Mouse (Mus musculus) Patski (cell line): ENCODE data around the gene Sec22b. TPM values are rescaled to one million over a fixed set of nuclear protein-coding genes. Genes with fewer than 3 reads are reported as not detected.

ENCODE experiments used
- ATAC-seq: fragments of 100-300 bp; one replicate; pipeline ENCODE4 v1.8.0; 2021
- CTCF ChIA-PET: fragments of 350-600 bp; sonication (Branson Sonifier 250); formaldehyde crosslinking; loops from one replicate; lab custom pipeline; 2022; ENCODE audit warnings: inconsistent platforms; lab: Charles Lee
- POLR2A ChIA-PET: fragments of 350-600 bp; sonication (Branson Sonifier 250); formaldehyde crosslinking; loops from one replicate; lab custom pipeline; 2022; ENCODE audit warnings: antibody characterized with exemption, inconsistent platforms; lab: Charles Lee
- DNase-seq: peaks from one replicate; pipeline ENCODE4 v3.0.0-alpha.2; 2011; ENCODE audit warnings: low read depth, low spot score
- H3K27me3 ChIP-seq: fragments of 371-371 bp; one replicate; pipeline ENCODE4 v1.5.1; 2021
- CTCF ChIP-seq: fragments of 100-300 bp; IDR thresholded peaks from one replicate; pipeline ENCODE4 v1.5.1; 2021
- in situ Hi-C: fragments of 300-500 bp; cut with MboI; formaldehyde crosslinking; loops from 3 replicates; pipeline ENCODE4 v1.11.1; 2018; ENCODE audit warnings: low pct_unique_long_range_greater_than_20kb, mixed read lengths
- polyA plus RNA-seq: library from polyadenylated mRNA; unstranded; gene quantifications from one replicate; pipeline ENCODE4 v1.2.3, GENCODE M21; 2021

Gene Sec22b
- polyA plus RNA-seq, 1 experiment from 2014 or later: 107 TPM

- TF ChIP-seq CTCF: no peak
- in situ Hi-C loops: loop anchor here (5.0 kb wide), 1 partner anchor 101 kb away; no protein-coding TSS in a partner anchor
- ChIA-PET CTCF (interaction anchor here (2.3 to 2.7 kb wide), 2 partner anchors 11 to 102 kb away, joined by 6 to 9 read pairs; no protein-coding TSS in a partner anchor), POLR2A (no interaction called here)
- no peaks in the 10 kb centered on the region for H3K27me3 ChIP-seq
- DNase-seq (no peak), ATAC-seq (no peak)
Observed at GRCm38 (mm10) chr3:97868733-97869132, 32.3 kb upstream of the Sec22b start.

- POLR2A ChIA-PET: no interaction called here
- in situ Hi-C loops: loop anchor here (5.0 kb wide), 1 partner anchor 102 kb away; no protein-coding TSS in a partner anchor
- no peak for TF ChIP-seq CTCF
- CTCF ChIA-PET: interaction anchor here (1.1 to 2.7 kb wide), 3 partner anchors 10 to 259 kb away, joined by 3 to 9 read pairs (median 3); partner anchors contain the start of gene Chd1l
- DNase-seq (no peak), ATAC-seq (no peak)
- no peaks in the 10 kb centered on the region for H3K27me3 ChIP-seq
Observed at GRCm38 (mm10) chr3:97869730-97870129, 31.3 kb upstream of the Sec22b start.

GRCm38 (mm10) chr3:97874777-97875176 is 26.2 kb upstream of the Sec22b start:
- POLR2A ChIA-PET: interaction anchor here (0.8 kb wide), 1 partner anchor 33 kb away, joined by 3 read pairs; no protein-coding TSS in a partner anchor

GRCm38 (mm10) chr3:97876259-97876658 is 24.7 kb upstream of the Sec22b start:
- no peak for DNase-seq
- POLR2A ChIA-PET: no interaction called here
- in situ Hi-C loops: no loop called here
- CTCF ChIA-PET: interaction anchor here (0.8 to 1.4 kb wide), 3 partner anchors 11 to 266 kb away, joined by 3 to 4 read pairs (median 3); partner anchors contain the start of gene Chd1l
- H3K27me3 ChIP-seq: no peaks in the 10 kb centered on the region
- no peak for ATAC-seq
- no peak for TF ChIP-seq CTCF

More at GRCm38 (mm10) chr3:97874777-97875176, 26.2 kb upstream of the Sec22b start:
- in situ Hi-C loops: no loop called here
- DNase-seq: no peak
- ATAC-seq: no peak
- CTCF ChIA-PET: interaction anchor here (1.0 to 1.9 kb wide), 6 partner anchors 9 to 364 kb away, joined by 3 to 7 read pairs (median 4); no protein-coding TSS in a partner anchor
- no peaks in the 10 kb centered on the region for H3K27me3 ChIP-seq
- no peak for TF ChIP-seq CTCF

GRCm38 (mm10) chr3:97879222-97879621 is 21.8 kb upstream of the Sec22b start:
- no peak for DNase-seq
- no peaks in the 10 kb centered on the region for H3K27me3 ChIP-seq
- peak; percentile 97 for TF ChIP-seq CTCF
- peak; percentile 47 for ATAC-seq
- ChIA-PET POLR2A (interaction anchor here (0.6 kb wide), 1 partner anchor 13 kb away, joined by 5 read pairs; no protein-coding TSS in a partner anchor), CTCF (interaction anchor here (1.0 to 3.2 kb wide), 11 partner anchors 9 to 245 kb away, joined by 3 to 12 read pairs (median 4); partner anchors contain the start of genes Pde4dip and Sec22b)
- in situ Hi-C loops: no loop called here

DNA sequence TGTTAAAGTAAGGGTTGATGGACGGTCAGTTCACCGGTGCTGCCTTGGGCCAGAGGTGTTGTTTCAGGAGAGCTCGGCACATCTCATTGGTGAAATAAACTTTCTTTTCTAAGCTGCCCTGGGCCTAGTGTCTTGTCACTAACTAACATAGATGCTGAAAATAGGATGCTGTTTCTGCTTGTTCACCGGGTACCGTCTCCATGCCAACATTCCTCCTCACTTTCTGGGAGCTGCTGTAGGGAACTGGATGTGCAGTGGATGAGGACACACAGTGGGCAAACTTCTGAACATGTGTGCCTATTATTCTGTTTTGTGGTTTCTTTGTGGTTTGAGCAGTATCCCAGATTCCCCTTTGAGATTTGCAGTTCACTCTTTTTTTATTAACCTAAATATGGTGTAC is 19.4 kb upstream of the Sec22b start:
- ChIA-PET POLR2A (no interaction called here), CTCF (no interaction called here)
- in situ Hi-C loops: loop anchor here (10.0 kb wide), 1 partner anchor 247 kb away; no protein-coding TSS in a partner anchor
- peaks cover 9% of the 10 kb centered on the region for H3K27me3 ChIP-seq
- no peak for ATAC-seq
- TF ChIP-seq CTCF: no peak
- DNase-seq: no peak

DNA sequence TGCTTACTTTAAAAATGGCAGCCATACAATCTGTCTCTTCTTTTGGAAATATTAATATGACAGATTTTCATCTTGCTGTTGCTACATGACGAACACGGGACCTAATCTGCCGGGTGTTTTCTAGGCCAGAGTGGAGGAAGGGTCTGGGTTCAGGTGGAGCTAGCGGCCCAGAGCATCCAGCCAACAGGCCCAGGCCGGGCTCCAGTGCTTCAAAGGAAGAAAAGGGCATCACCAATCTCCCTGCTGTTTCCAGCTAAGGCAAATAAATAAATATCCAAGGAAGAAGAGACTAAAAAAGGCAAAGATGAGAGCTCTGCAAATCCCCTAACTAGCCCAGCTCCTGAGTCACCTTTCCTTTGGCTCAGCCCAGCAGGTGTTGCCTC is 13.2 kb upstream of the Sec22b start:
- H3K27me3 ChIP-seq: peaks cover 33% of the 10 kb centered on the region
- ChIA-PET POLR2A (no interaction called here), CTCF (interaction anchor here (1.0 to 2.0 kb wide), 3 partner anchors 9 to 120 kb away, joined by 3 to 9 read pairs (median 4); no protein-coding TSS in a partner anchor)
- no peak for TF ChIP-seq CTCF
- in situ Hi-C loops: loop anchor here (10.0 kb wide), 1 partner anchor 253 kb away; no protein-coding TSS in a partner anchor
- ATAC-seq (no peak), DNase-seq (no peak)

DNA sequence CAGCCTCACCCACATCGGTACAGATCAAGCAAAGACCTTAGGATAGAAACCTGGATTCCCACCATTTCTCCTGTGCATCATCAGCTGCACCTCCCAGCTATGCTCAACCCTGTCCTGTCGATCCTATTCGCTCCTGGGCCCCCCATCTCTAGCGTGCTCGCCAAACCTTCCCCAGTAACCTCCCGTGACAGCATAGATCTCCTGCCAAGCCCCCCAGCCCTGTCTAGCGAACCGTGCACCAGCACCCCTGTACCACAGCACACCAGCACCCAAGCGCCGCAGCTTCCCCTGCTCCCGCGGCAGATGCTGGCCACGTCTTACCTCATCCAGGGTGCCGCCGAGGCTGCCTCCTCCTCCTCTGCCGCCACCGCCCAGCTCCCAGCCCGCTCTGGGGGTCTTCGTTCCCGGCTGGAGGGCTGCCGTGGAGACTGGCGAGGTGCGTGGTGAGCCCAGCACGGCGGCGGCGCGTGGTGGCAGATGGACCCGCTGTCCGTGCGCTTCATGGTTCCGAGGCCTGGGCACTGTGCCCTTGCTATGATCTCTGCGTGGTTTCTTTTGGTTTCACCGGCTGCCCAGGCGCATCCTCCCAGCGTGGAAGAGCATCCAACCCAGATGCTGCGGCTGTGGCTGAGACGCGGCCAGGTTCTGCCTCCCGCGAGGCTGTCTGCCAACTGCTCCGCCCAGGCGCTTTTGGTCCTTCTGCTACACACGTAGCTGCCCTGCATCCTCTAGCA is 12.7 kb upstream of the Sec22b start, which contains the start of gene Pde4dip:
TSS of gene Pde4dip (minus strand) at position 540 of the 734 bp plus-strand sequence.
- no peak for DNase-seq
- in situ Hi-C loops: loop anchor here (10.0 kb wide), 1 partner anchor 254 kb away; no protein-coding TSS in a partner anchor
- CTCF ChIA-PET: interaction anchor here (1.0 to 2.0 kb wide), 3 partner anchors 10 to 121 kb away, joined by 3 to 9 read pairs (median 4); no protein-coding TSS in a partner anchor
- TF ChIP-seq CTCF: no peak
- peaks cover 33% of the 10 kb centered on the region for H3K27me3 ChIP-seq
- POLR2A ChIA-PET: interaction anchor here (1.4 kb wide), 1 partner anchor 13 kb away, joined by 6 read pairs; the partner anchor contains the start of gene Sec22b
- peak; percentile 49 for ATAC-seq

- in situ Hi-C loops: no loop called here
- ChIA-PET CTCF (no interaction called here), POLR2A (no interaction called here)
- DNase-seq (no peak), ATAC-seq (no peak)
- H3K27me3 ChIP-seq: peaks cover 31% of the 10 kb centered on the region
- no peak for TF ChIP-seq CTCF
Observed at GRCm38 (mm10) chr3:97890205-97890604, 10.8 kb upstream of the Sec22b start.

DNA sequence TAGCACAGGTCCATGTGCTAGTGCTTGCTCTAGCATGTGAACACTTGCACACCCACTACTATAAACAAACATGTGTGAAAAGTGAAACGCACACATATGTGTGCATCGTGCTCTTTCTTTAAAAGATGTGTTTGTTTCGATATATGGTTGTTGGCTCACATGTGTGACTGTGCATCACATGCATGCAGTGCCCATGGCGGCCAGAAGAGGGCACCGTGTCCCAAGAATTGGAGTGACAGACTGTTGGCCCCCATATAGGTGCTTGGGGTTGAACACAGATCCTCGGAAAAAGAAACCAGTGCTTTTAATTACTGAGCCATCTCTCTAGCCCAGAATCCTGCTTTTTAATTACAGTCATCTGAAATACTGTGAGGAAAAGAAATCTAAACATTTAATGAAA is 6.3 kb upstream of the Sec22b start:
- CTCF ChIA-PET: interaction anchor here (0.7 to 1.6 kb wide), 4 partner anchors 8 to 284 kb away, joined by 3 to 5 read pairs (median 4); partner anchors contain the start of gene Chd1l

More for the DNA sequence above, 6.3 kb upstream of the Sec22b start:
- DNase-seq: no peak
- no peaks in the 10 kb centered on the region for H3K27me3 ChIP-seq
- in situ Hi-C loops: no loop called here
- POLR2A ChIA-PET: no interaction called here
- TF ChIP-seq CTCF: peak; percentile 96
- ATAC-seq: no peak
